Mouse (Mus musculus) lung, postnatal 0 days (tissue): ENCODE results near the gene Mmab.

Experiments
- CTCF ChIP-seq: IDR thresholded peaks from 2 replicates; pipeline ENCODE4 v1.5.1; 2016; ENCODE audit warnings: antibody characterized with exemption, mild to moderate bottlenecking
- EP300 ChIP-seq: IDR thresholded peaks from 2 replicates; pipeline ENCODE4 v1.6.1; 2016; ENCODE audit warnings: antibody characterized with exemption, mild to moderate bottlenecking, control low read depth

GRCm38 (mm10) chr5:114482587-114483011 is 38.7 kb upstream of the Mmab start:
- no peak for TF ChIP-seq EP300
- TF ChIP-seq CTCF = no peak
